Mouse (Mus musculus): Measurements from ENCODE around the gene Csrnp1. TPM values are rescaled to one million over a fixed set of nuclear protein-coding genes. Genes with fewer than 3 reads are reported as not detected.

Csrnp1 gene
- polyA plus RNA-seq (2014; fragmentation: Nextera tagmentation; extraction: Ambion mirVana) = 1.7 and 3.2 TPM in 2 replicates

DNA sequence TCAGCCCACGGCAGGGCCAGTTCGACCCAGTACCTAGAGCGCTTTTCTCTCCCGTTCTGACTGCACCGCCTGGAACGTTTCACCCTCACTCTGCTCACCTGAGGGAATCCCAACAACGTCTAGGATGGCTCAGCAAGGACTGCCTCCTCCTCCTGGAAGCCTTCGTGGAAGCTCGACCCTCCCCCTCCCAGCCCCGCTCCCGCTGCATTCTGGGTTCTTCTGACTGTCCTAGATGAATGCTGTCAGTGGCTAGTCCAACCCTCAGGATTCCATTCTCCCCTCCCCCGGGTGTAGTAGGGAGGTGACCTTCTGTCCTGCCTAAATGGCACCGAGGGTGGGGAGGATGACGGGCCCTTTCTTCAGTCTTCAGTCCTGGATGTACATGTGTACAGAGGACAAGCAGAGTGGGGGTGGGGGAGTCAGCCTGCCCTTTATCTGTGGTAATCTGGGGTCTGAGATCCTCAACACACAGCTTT lies at the start of gene Csrnp1:
Csrnp1 (minus strand) TSS at position 123 of the 476 bp plus-strand sequence.
- no peak for ATAC-seq (ENCODE audit: insufficient number of reproducible peaks, insufficient read depth, low FRiP score, low read depth)
- Histone ChIP-seq H3K27me3 (ENCODE audit: control insufficient read depth, insufficient read depth, low read length) (no peaks in the 10 kb centered on the region), H3K36me3 (ENCODE audit: control insufficient read depth, insufficient read depth, low read length) (no peaks in the 10 kb centered on the region), H3K9me3 (ENCODE audit: control insufficient read depth, low read length) (no peaks in the 10 kb centered on the region), H3K4me3 (ENCODE audit: control insufficient read depth in 1 of 2, insufficient read depth in 1 of 2, low read depth in 1 of 2, low read length in 2 of 2) (peak within 1 kb of the TSS; percentile 87 to 90), H3K4me1 (ENCODE audit: control insufficient read depth in 2 of 2, insufficient read depth in 2 of 2, low read length in 2 of 2) (peaks cover 35 to 40% of the 10 kb centered on the region in 2 experiments), H3K9ac (ENCODE audit: low read length) (peak within 1 kb of the TSS; percentile 87), H3K27ac (replicated peaks in 1 of 2; ENCODE audit: control insufficient read depth in 1 of 2, insufficient read depth in 1 of 2, low read depth in 2 of 2, low read length in 2 of 2) (peak within 1 kb of the TSS; percentile 79 to 99), H3K4me2 (ENCODE audit: low read length) (peak within 1 kb of the TSS; percentile 96)
- 7% methylated on average over 14 of the region's 14 CpGs for WGBS

DNA sequence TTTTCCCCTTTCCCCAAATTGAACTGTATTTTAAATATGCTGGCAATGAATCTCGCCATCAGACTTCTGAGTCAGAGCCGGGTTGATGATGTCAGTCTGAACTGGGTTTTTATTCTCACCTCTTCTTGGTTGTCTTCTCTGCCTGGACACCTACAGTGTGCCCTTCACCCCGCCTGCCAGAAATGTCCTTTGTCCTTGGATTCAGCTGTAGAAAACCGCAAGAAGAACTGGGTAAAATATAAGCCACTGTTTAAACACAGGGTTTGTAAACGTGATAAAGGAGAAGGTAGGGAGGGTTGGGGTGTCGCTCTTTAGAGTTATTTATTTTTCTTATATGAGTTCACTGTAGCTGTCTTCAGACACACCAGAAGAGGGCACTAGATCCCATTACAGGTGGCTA lies 48.3 kb upstream of the Csrnp1 start:
- H3K27me3 ChIP-seq (ENCODE audit: control insufficient read depth, insufficient read depth, low read length) = no peaks in the 10 kb centered on the region
- H3K9ac ChIP-seq (ENCODE audit: low read length) = no peak overlapping the region
- H3K4me2 ChIP-seq (ENCODE audit: low read length) = no peak overlapping the region
- no peak for ATAC-seq (ENCODE audit: insufficient number of reproducible peaks, insufficient read depth, low FRiP score, low read depth)
- H3K36me3 ChIP-seq (ENCODE audit: control insufficient read depth, insufficient read depth, low read length) = no peaks in the 10 kb centered on the region
- WGBS = 88% methylated on average over 6 of the region's 6 CpGs
- no peak overlapping the region for H3K27ac ChIP-seq (replicated peaks in 1 of 2; ENCODE audit: control insufficient read depth in 1 of 2, insufficient read depth in 1 of 2, low read depth in 2 of 2, low read length in 2 of 2)
- no peaks in the 10 kb centered on the region for H3K9me3 ChIP-seq (ENCODE audit: control insufficient read depth, low read length)
- H3K4me1 ChIP-seq (ENCODE audit: control insufficient read depth in 2 of 2, insufficient read depth in 2 of 2, low read length in 2 of 2) = no peaks in the 10 kb centered on the region
- no peak overlapping the region for H3K4me3 ChIP-seq (ENCODE audit: control insufficient read depth in 1 of 2, insufficient read depth in 1 of 2, low read depth in 1 of 2, low read length in 2 of 2)

DNA sequence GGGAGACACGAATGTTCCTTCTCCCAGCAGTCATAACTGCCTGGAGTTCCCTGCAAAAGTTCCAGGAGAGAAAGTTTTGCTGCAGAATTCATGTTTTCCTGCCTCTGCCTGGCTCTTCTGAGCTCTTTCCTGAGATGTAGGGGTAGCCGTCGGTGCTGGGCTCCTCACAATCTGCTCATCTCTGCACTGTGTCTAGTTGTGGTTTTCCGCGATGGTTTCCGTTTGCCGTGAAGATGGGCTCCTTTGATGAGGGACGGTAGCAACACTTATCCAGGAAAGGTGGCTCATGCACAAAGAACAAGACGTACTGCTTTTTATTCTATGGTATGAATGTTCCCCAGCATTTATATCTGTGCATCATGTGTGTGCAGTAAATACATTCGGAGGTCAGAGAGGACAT lies 46.0 kb upstream of the Csrnp1 start:
- Histone ChIP-seq H3K27me3 (ENCODE audit: control insufficient read depth, insufficient read depth, low read length) (no peaks in the 10 kb centered on the region), H3K36me3 (ENCODE audit: control insufficient read depth, insufficient read depth, low read length) (no peaks in the 10 kb centered on the region), H3K4me3 (ENCODE audit: control insufficient read depth in 1 of 2, insufficient read depth in 1 of 2, low read depth in 1 of 2, low read length in 2 of 2) (no peak overlapping the region), H3K4me2 (ENCODE audit: low read length) (no peak overlapping the region), H3K9ac (ENCODE audit: low read length) (no peak overlapping the region), H3K9me3 (ENCODE audit: control insufficient read depth, low read length) (no peaks in the 10 kb centered on the region), H3K27ac (replicated peaks in 1 of 2; ENCODE audit: control insufficient read depth in 1 of 2, insufficient read depth in 1 of 2, low read depth in 2 of 2, low read length in 2 of 2) (no peak overlapping the region), H3K4me1 (ENCODE audit: control insufficient read depth in 2 of 2, insufficient read depth in 2 of 2, low read length in 2 of 2) (peaks cover 17 to 18% of the 10 kb centered on the region in 2 experiments)
- no peak for ATAC-seq (ENCODE audit: insufficient number of reproducible peaks, insufficient read depth, low FRiP score, low read depth)
- 72% methylated on average over 10 of the region's 10 CpGs for WGBS

DNA sequence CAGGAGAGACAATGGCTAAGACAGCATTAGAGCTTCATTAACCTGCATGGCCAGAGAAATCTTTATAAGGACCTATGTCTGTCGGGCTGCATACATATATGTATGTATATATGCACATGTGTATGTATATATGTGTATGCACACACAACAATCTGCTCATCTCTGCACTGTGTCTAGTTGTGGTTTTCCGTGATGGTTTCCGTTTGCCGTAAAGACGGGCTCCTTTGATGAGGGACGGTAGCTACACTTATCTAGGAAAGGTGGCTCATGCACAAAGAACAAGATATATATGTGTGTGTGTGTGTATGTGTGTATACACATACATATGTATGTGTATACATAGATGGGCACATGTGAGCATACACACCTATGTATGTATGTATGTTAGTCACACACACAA lies 45.4 kb upstream of the Csrnp1 start:
- Histone ChIP-seq H3K9ac (ENCODE audit: low read length) (no peak overlapping the region), H3K36me3 (ENCODE audit: control insufficient read depth, insufficient read depth, low read length) (no peaks in the 10 kb centered on the region), H3K9me3 (ENCODE audit: control insufficient read depth, low read length) (no peaks in the 10 kb centered on the region), H3K4me1 (ENCODE audit: control insufficient read depth in 2 of 2, insufficient read depth in 2 of 2, low read length in 2 of 2) (peaks cover 22 to 24% of the 10 kb centered on the region in 2 experiments), H3K27me3 (ENCODE audit: control insufficient read depth, insufficient read depth, low read length) (no peaks in the 10 kb centered on the region), H3K27ac (replicated peaks in 1 of 2; ENCODE audit: control insufficient read depth in 1 of 2, insufficient read depth in 1 of 2, low read depth in 2 of 2, low read length in 2 of 2) (no peak overlapping the region), H3K4me2 (ENCODE audit: low read length) (no peak overlapping the region), H3K4me3 (ENCODE audit: control insufficient read depth in 1 of 2, insufficient read depth in 1 of 2, low read depth in 1 of 2, low read length in 2 of 2) (no peak overlapping the region)
- no peak for ATAC-seq (ENCODE audit: insufficient number of reproducible peaks, insufficient read depth, low FRiP score, low read depth)
- 87% methylated on average over 6 of the region's 6 CpGs for WGBS

DNA sequence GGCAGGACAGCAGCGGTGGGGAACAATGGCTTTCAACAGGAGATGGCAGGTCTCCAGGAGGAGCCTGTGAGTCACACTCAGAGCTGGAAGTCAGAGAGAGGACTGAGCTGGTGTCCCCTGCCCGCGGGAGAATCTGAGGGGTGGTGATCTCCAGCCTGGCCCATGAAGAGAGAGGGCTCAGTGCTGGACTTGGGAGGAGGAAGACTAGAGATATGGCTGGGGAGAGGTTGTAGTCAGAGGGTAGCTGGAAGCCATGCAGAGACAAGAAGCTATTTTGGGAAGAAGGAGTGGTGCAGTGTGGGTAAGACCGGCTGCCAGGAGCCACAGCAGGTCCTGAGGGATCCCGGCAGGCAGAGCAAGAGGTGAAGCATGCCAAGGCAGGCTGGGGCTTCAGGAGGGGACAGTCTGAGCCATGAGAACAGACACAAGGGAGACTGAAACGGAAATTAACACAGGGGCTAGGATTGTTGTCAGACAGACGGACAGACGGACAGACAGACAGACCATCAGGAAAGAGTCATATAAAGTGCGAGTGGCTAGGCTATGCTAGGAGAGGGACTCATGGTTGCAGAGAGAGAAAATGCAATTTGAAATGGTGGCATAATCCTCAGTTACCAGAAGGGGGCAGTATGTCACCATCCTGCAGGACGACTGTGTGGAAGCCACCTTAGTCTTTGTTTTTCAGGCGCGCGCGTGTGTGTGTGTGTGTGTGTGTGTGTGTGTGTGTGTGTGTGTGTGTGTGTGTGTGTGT lies 43.1 kb upstream of the Csrnp1 start:
- Histone ChIP-seq H3K9ac (ENCODE audit: low read length) (peak overlapping the region; percentile 66), H3K4me2 (ENCODE audit: low read length) (peak overlapping the region; percentile 61), H3K9me3 (ENCODE audit: control insufficient read depth, low read length) (no peaks in the 10 kb centered on the region), H3K27ac (replicated peaks in 1 of 2; ENCODE audit: control insufficient read depth in 1 of 2, insufficient read depth in 1 of 2, low read depth in 2 of 2, low read length in 2 of 2) (peak overlapping the region; percentile 95 to 96), H3K4me3 (ENCODE audit: control insufficient read depth in 1 of 2, insufficient read depth in 1 of 2, low read depth in 1 of 2, low read length in 2 of 2) (peak overlapping the region; percentile 18 to 20; a peak in 2 of 4 replicates), H3K36me3 (ENCODE audit: control insufficient read depth, insufficient read depth, low read length) (no peaks in the 10 kb centered on the region), H3K4me1 (ENCODE audit: control insufficient read depth in 2 of 2, insufficient read depth in 2 of 2, low read length in 2 of 2) (peaks cover 32 to 35% of the 10 kb centered on the region in 2 experiments), H3K27me3 (ENCODE audit: control insufficient read depth, insufficient read depth, low read length) (no peaks in the 10 kb centered on the region)
- ATAC-seq (ENCODE audit: insufficient number of reproducible peaks, insufficient read depth, low FRiP score, low read depth) = peak; percentile 62
- WGBS = 5% methylated on average over 14 of the region's 14 CpGs

DNA sequence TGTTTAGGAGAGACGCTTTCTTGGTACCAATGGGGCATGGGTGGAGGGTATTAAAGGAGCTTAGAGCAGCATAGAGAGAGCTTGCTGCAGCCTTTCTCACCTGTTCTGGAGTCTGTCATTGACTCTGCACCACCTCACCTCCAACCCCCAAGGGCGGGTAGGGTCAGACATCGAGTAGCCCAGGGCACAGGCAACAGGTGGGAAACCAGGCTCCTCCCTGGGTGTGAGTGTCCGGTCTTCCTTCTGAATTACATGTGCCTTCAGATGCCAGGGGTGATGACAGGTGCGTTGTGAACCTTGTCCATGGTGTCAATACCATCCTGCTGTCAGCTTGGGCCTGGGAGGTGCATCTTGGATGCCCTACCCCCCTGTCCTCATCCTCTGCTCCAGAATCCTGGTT lies 40.2 kb upstream of the Csrnp1 start:
- 64% methylated on average over 5 of the region's 5 CpGs for WGBS
- Histone ChIP-seq H3K4me1 (ENCODE audit: control insufficient read depth in 2 of 2, insufficient read depth in 2 of 2, low read length in 2 of 2) (peaks cover 39 to 40% of the 10 kb centered on the region in 2 experiments), H3K4me3 (ENCODE audit: control insufficient read depth in 1 of 2, insufficient read depth in 1 of 2, low read depth in 1 of 2, low read length in 2 of 2) (no peak overlapping the region), H3K4me2 (ENCODE audit: low read length) (peak overlapping the region; percentile 72), H3K27ac (replicated peaks in 1 of 2; ENCODE audit: control insufficient read depth in 1 of 2, insufficient read depth in 1 of 2, low read depth in 2 of 2, low read length in 2 of 2) (peak overlapping the region; percentile 94 to 98), H3K9me3 (ENCODE audit: control insufficient read depth, low read length) (no peaks in the 10 kb centered on the region), H3K36me3 (ENCODE audit: control insufficient read depth, insufficient read depth, low read length) (peaks cover 3% of the 10 kb centered on the region), H3K27me3 (ENCODE audit: control insufficient read depth, insufficient read depth, low read length) (no peaks in the 10 kb centered on the region), H3K9ac (ENCODE audit: low read length) (peak overlapping the region; percentile 36; the same call in 1 of the 2 replicates)
- no peak for ATAC-seq (ENCODE audit: insufficient number of reproducible peaks, insufficient read depth, low FRiP score, low read depth)

DNA sequence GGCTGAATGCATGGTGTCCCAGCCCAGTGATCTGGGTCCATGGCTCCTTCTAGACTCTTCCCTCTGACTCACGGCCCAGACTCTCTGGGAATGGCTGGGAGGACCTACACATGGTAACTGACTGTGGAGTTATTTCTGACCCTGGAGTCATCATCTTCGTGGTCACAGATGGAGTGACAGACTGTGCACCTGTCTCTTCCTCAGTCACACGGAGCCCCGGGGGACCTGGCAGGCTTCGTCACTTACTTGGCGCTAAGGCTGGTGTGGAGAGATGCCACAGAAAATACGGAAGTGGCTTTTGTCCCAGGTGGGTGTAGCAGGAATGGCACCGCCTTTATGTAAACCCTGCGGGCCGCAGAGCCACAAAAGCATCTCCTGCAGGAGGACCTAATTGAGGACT lies 39.7 kb upstream of the Csrnp1 start:
- ATAC-seq (ENCODE audit: insufficient number of reproducible peaks, insufficient read depth, low FRiP score, low read depth) = no peak

More for the DNA sequence above, 39.7 kb upstream of the Csrnp1 start:
- Histone ChIP-seq H3K9ac (ENCODE audit: low read length) (peak overlapping the region; percentile 98), H3K27me3 (ENCODE audit: control insufficient read depth, insufficient read depth, low read length) (no peaks in the 10 kb centered on the region), H3K4me3 (ENCODE audit: control insufficient read depth in 1 of 2, insufficient read depth in 1 of 2, low read depth in 1 of 2, low read length in 2 of 2) (peak overlapping the region in 1 of 2 experiments; percentile 22; a peak in 1 of 4 replicates), H3K36me3 (ENCODE audit: control insufficient read depth, insufficient read depth, low read length) (peaks cover 8% of the 10 kb centered on the region), H3K9me3 (ENCODE audit: control insufficient read depth, low read length) (no peaks in the 10 kb centered on the region), H3K4me1 (ENCODE audit: control insufficient read depth in 2 of 2, insufficient read depth in 2 of 2, low read length in 2 of 2) (peaks cover 39 to 43% of the 10 kb centered on the region in 2 experiments), H3K27ac (replicated peaks in 1 of 2; ENCODE audit: control insufficient read depth in 1 of 2, insufficient read depth in 1 of 2, low read depth in 2 of 2, low read length in 2 of 2) (peak overlapping the region; percentile 94 to 98), H3K4me2 (ENCODE audit: low read length) (peak overlapping the region; percentile 72)
- 41% methylated on average over 10 of the region's 10 CpGs for WGBS

Data from heart, embryonic 14.5 days (tissue).